Mouse (Mus musculus) thymus, adult 2 months (tissue): ENCODE results near the gene Zranb1.

Experiments
- CTCF ChIP-seq: fragments of 200-500 bp; IDR thresholded peaks from 2 replicates; pipeline ENCODE4 v1.5.1; 2012; ENCODE audit warnings: mild to moderate bottlenecking, control low read depth, low read length, moderate library complexity, borderline replicate concordance; ENCODE audit not compliant: control insufficient read depth, poor library complexity, insufficient read depth; ENCODE audit errors: extremely low read depth
- POLR2A ChIP-seq: fragments of 200-500 bp; IDR thresholded peaks from 2 replicates; pipeline ENCODE4 v1.6.1; 2012; ENCODE audit warnings: mild to moderate bottlenecking, low read length, control low read depth, moderate library complexity; ENCODE audit not compliant: control insufficient read depth, poor library complexity, insufficient read depth; ENCODE audit errors: extremely low read depth

DNA sequence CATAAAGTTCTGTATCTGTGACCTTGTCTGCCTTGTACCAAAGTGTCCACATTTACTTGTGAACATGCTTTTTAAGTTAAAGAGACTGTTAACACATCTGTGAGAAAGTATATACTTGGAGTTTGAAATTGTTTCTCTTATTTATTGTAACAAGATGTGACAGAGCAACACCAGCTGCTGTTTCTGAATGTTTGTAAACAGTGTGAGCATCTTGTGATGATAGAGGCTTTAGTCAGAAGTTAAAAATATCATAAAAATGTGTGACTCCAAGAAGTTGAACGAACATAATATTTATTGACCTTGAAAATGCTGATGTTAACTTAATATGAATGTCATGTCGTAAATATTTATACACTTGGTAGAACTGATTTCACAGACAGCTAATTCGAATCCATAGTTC, 19.7 kb downstream of the Zranb1 start:
- TF ChIP-seq CTCF (no peak), POLR2A (no peak)
